Mouse (Mus musculus) neural tube, postnatal 0 days (tissue): ENCODE data around the gene Akna. TPM values are rescaled to one million over a fixed set of nuclear protein-coding genes. Genes with fewer than 3 reads are reported as not detected.

Source experiments
- polyA plus RNA-seq: library from polyadenylated mRNA; unstranded; fragments of >200 nt; fragmentation: Nextera tagmentation; extraction: Ambion mirVana; gene quantifications from 2 replicates; pipeline ENCODE4 v1.2.1, GENCODE M21; 2015

The Akna gene
- polyA plus RNA-seq: 2.2 and 2.6 TPM in 2 replicates

GRCm38 (mm10) chr4:63403040-63403959 is at the start of gene Akna:
Akna (minus strand) TSS chr4:63403354.

GRCm38 (mm10) chr4:63362150-63362549 is 41.0 kb downstream of the Akna start, which contains the start of gene Orm2:
Orm2 (plus strand) TSS chr4:63362449.

GRCm38 (mm10) chr4:63355877-63356665 is 47.1 kb downstream of the Akna start, which contains the start of gene Orm3:
Orm3 (plus strand) TSS chr4:63356162.

GRCm38 (mm10) chr4:63344295-63344694 is 58.9 kb downstream of the Akna start, which contains the start of gene Orm1:
Orm1 (plus strand) TSS chr4:63344560.

Other genes with a start within 250 kb of the Akna start
- gene Ambp, start 248.6 kb downstream of the Akna start, polyA plus RNA-seq: 0.42 TPM in 1 of 2 replicates, not detected in the other
- gene Kif12, start 231.2 kb downstream of the Akna start, polyA plus RNA-seq: 0.17 and 0.34 TPM in 2 replicates
- 2.3 and 2.7 TPM in 2 replicates for gene Col27a1, start 189.3 kb downstream of the Akna start, polyA plus RNA-seq
- gene Orm1, start 58.8 kb downstream of the Akna start, polyA plus RNA-seq: not detected in 2 replicates
- gene Orm3, start 47.2 kb downstream of the Akna start, polyA plus RNA-seq: not detected in 2 replicates
- gene Orm2, start 40.9 kb downstream of the Akna start, polyA plus RNA-seq: not detected in 2 replicates
- 5.4 and 5.5 TPM in 2 replicates for gene Whrn, start 92.6 kb upstream of the Akna start, polyA plus RNA-seq
- 328 and 334 TPM in 2 replicates for gene Atp6v1g1, start 141.4 kb upstream of the Akna start, polyA plus RNA-seq
- 3.9 and 4.1 TPM in 2 replicates for gene Tmem268, start 155.4 kb upstream of the Akna start, polyA plus RNA-seq
- not detected in 2 replicates for gene Gm11213, start 201.9 kb upstream of the Akna start, polyA plus RNA-seq
- gene Tex48, start 219.1 kb upstream of the Akna start, polyA plus RNA-seq: not detected in 2 replicates